Mouse (Mus musculus) embryonic facial prominence, embryonic 15.5 days (tissue): Measurements from ENCODE around the gene Mmp15. TPM values are rescaled to one million over a fixed set of nuclear protein-coding genes. Genes with fewer than 3 reads are reported as not detected.
A peak's percentile ranks its signal among the peaks of the same experiment; 100 is the strongest.
"Not testable (repeated sequence)": the region's sequence is repeated elsewhere in the genome, so short reads cannot be mapped to it uniquely, and the experiment has no call there.

Source experiments
- ATAC-seq: fragments of 200-750 bp; cut with Nextera tagmentation; 2 replicates; pipeline ENCODE4 v1.8.0; 2017; ENCODE audit warnings: low read depth, moderate TSS enrichment; ENCODE audit not compliant: insufficient number of reproducible peaks, low FRiP score, low TSS enrichment
- H3K27ac ChIP-seq: fragments of 300-500 bp; sonication (generic); replicated peaks from 2 replicates; pipeline ENCODE4 v1.5.1; 2015; ENCODE audit warnings: mild to moderate bottlenecking, inconsistent platforms
- H3K27me3 ChIP-seq: fragments of 300-500 bp; sonication (generic); 2 replicates; pipeline ENCODE4 v1.6.1; 2015; ENCODE audit warnings: inconsistent platforms
- H3K36me3 ChIP-seq: fragments of 300-500 bp; sonication (generic); 2 replicates; pipeline ENCODE4 v1.6.1; 2015; ENCODE audit warnings: mild to moderate bottlenecking, inconsistent platforms
- H3K4me1 ChIP-seq: fragments of 300-500 bp; sonication (generic); 2 replicates; pipeline ENCODE4 v1.6.1; 2015; ENCODE audit warnings: inconsistent platforms
- H3K4me2 ChIP-seq: fragments of 300-500 bp; sonication (generic); replicated peaks from 2 replicates; pipeline ENCODE4 v1.6.1; 2015; ENCODE audit warnings: mild to moderate bottlenecking, inconsistent platforms
- H3K4me3 ChIP-seq: fragments of 300-500 bp; sonication (generic); replicated peaks from 2 replicates; pipeline ENCODE4 v1.5.1; 2015; ENCODE audit warnings: mild to moderate bottlenecking, inconsistent platforms
- H3K9ac ChIP-seq: fragments of 300-500 bp; sonication (generic); 2 replicates; pipeline ENCODE4 v1.6.1; 2015; ENCODE audit warnings: inconsistent platforms
- H3K9me3 ChIP-seq: fragments of 300-500 bp; sonication (generic); replicated peaks from 2 replicates; pipeline ENCODE4 v1.6.1; 2016; ENCODE audit warnings: inconsistent platforms
- WGBS: fragments of 180-500 bp; shearing (Covaris S2); methylation state at CpG from one replicate; pipeline ENCODE4 v1.1.7; 2015; 5-methylcytosine and 5-hydroxymethylcytosine counted together
- polyA plus RNA-seq: library from polyadenylated mRNA; unstranded; fragments of >200 nt; fragmentation: Nextera tagmentation; extraction: Ambion mirVana; gene quantifications from 2 replicates; pipeline ENCODE4 v1.2.1, GENCODE M21; 2015

The Mmp15 gene
- polyA plus RNA-seq, 1 experiment from 2014 or later = 13.0 TPM

GRCm38 (mm10) chr8:95362272-95362671, 10.2 kb downstream of the Mmp15 start:
- Histone ChIP-seq H3K9ac (no peak overlapping the region), H3K4me1 (peaks cover 24% of the 10 kb centered on the region; the same call in 1 of the 2 replicates), H3K27me3 (no peaks in the 10 kb centered on the region), H3K27ac (no peak overlapping the region), H3K4me2 (no peak overlapping the region), H3K9me3 (no peaks in the 10 kb centered on the region), H3K4me3 (no peak overlapping the region), H3K36me3 (no peaks in the 10 kb centered on the region)
- ATAC-seq = no peak
- 67% methylated on average over 6 of the region's 6 CpGs for WGBS

- Histone ChIP-seq H3K4me3 (no peak overlapping the region), H3K4me1 (peaks cover 20% of the 10 kb centered on the region; the same call in 1 of the 2 replicates), H3K27me3 (no peaks in the 10 kb centered on the region), H3K9ac (no peak overlapping the region), H3K4me2 (no peak overlapping the region), H3K9me3 (no peaks in the 10 kb centered on the region), H3K27ac (no peak overlapping the region), H3K36me3 (no peaks in the 10 kb centered on the region)
- 93% methylated on average over 2 of the region's 2 CpGs for WGBS
- ATAC-seq = no peak
These were observed 11.8 kb downstream of the Mmp15 start for GRCm38 (mm10) chr8:95363849-95364248.

GRCm38 (mm10) chr8:95369581-95370326, 17.7 kb downstream of the Mmp15 start:
- Histone ChIP-seq H3K4me3 (peak overlapping the region; percentile 32), H3K9me3 (no peaks in the 10 kb centered on the region), H3K4me1 (peaks cover 22% of the 10 kb centered on the region; the same call in 1 of the 2 replicates), H3K27ac (no peak overlapping the region), H3K9ac (no peak overlapping the region), H3K4me2 (peak overlapping the region; percentile 55), H3K27me3 (no peaks in the 10 kb centered on the region), H3K36me3 (no peaks in the 10 kb centered on the region)
- 44% methylated on average over 20 of the region's 20 CpGs for WGBS
- peak; percentile 69 for ATAC-seq

GRCm38 (mm10) chr8:95373389-95374002, 21.4 kb downstream of the Mmp15 start:
- peaks cover 31% of the 10 kb centered on the region; the same call in 1 of the 2 replicates for H3K4me1 ChIP-seq
- no peak for ATAC-seq
- H3K9ac ChIP-seq = no peak overlapping the region
- H3K4me3 ChIP-seq = no peak overlapping the region
- no peaks in the 10 kb centered on the region for H3K36me3 ChIP-seq
- no peaks in the 10 kb centered on the region for H3K27me3 ChIP-seq
- no peak overlapping the region for H3K4me2 ChIP-seq
- no peaks in the 10 kb centered on the region for H3K9me3 ChIP-seq
- 64% methylated on average over 12 of the region's 12 CpGs for WGBS
- H3K27ac ChIP-seq = no peak overlapping the region

- Histone ChIP-seq H3K4me2 (no peak overlapping the region), H3K9me3 (no peaks in the 10 kb centered on the region), H3K36me3 (no peaks in the 10 kb centered on the region), H3K4me3 (no peak overlapping the region), H3K4me1 (peaks cover 23% of the 10 kb centered on the region; the same call in 1 of the 2 replicates), H3K27ac (no peak overlapping the region), H3K9ac (no peak overlapping the region), H3K27me3 (no peaks in the 10 kb centered on the region)
- no peak for ATAC-seq
- WGBS = 82% methylated on average over 3 of the region's 3 CpGs
These were observed 22.4 kb downstream of the Mmp15 start for GRCm38 (mm10) chr8:95374429-95374828.

- no peak overlapping the region for H3K4me3 ChIP-seq
- H3K27ac ChIP-seq = no peak overlapping the region
- peaks cover 16% of the 10 kb centered on the region; the same call in 1 of the 2 replicates for H3K4me1 ChIP-seq
- no peak overlapping the region for H3K4me2 ChIP-seq
- no peaks in the 10 kb centered on the region for H3K36me3 ChIP-seq
- no peak for ATAC-seq
- H3K27me3 ChIP-seq = no peaks in the 10 kb centered on the region
- no peaks in the 10 kb centered on the region for H3K9me3 ChIP-seq
- no peak overlapping the region for H3K9ac ChIP-seq
- 68% methylated on average over 7 of the region's 7 CpGs for WGBS
These were observed 23.4 kb downstream of the Mmp15 start for GRCm38 (mm10) chr8:95375374-95375930.

GRCm38 (mm10) chr8:95376309-95376999, 24.4 kb downstream of the Mmp15 start:
- no peaks in the 10 kb centered on the region for H3K27me3 ChIP-seq
- peaks cover 16% of the 10 kb centered on the region; the same call in 1 of the 2 replicates for H3K4me1 ChIP-seq
- H3K9me3 ChIP-seq = no peaks in the 10 kb centered on the region
- 74% methylated on average over 12 of the region's 12 CpGs for WGBS
- H3K4me3 ChIP-seq = no peak overlapping the region
- H3K4me2 ChIP-seq = no peak overlapping the region
- H3K9ac ChIP-seq = no peak overlapping the region
- no peak overlapping the region for H3K27ac ChIP-seq
- no peaks in the 10 kb centered on the region for H3K36me3 ChIP-seq
- ATAC-seq = no peak

- Histone ChIP-seq H3K9me3 (no peaks in the 10 kb centered on the region), H3K4me3 (no peak overlapping the region), H3K36me3 (no peaks in the 10 kb centered on the region), H3K27me3 (no peaks in the 10 kb centered on the region), H3K9ac (no peak overlapping the region), H3K27ac (no peak overlapping the region), H3K4me2 (no peak overlapping the region), H3K4me1 (peaks cover 16% of the 10 kb centered on the region; the same call in 1 of the 2 replicates)
- 85% methylated on average over 4 of the region's 4 CpGs for WGBS
- ATAC-seq = no peak; the same call in 1 of the 2 replicates
These were observed 25.0 kb downstream of the Mmp15 start for GRCm38 (mm10) chr8:95377101-95377500.

- 22% methylated on average over 7 of the region's 7 CpGs for WGBS
- ATAC-seq = peak; percentile 52
- no peak overlapping the region for H3K9ac ChIP-seq
- no peaks in the 10 kb centered on the region for H3K27me3 ChIP-seq
- H3K27ac ChIP-seq = peak overlapping the region; percentile 36; the same call in 1 of the 2 replicates
- peaks cover 12% of the 10 kb centered on the region; the same call in 1 of the 2 replicates for H3K4me1 ChIP-seq
- H3K36me3 ChIP-seq = no peaks in the 10 kb centered on the region
- H3K4me2 ChIP-seq = no peak overlapping the region
- H3K4me3 ChIP-seq = no peak overlapping the region
- no peaks in the 10 kb centered on the region for H3K9me3 ChIP-seq
These were observed 25.8 kb downstream of the Mmp15 start for GRCm38 (mm10) chr8:95377863-95378291.

GRCm38 (mm10) chr8:95378928-95379327, 26.9 kb downstream of the Mmp15 start:
- WGBS = 92% methylated on average over 11 of the region's 11 CpGs

GRCm38 (mm10) chr8:95380953-95381352, 28.9 kb downstream of the Mmp15 start:
- no peak for ATAC-seq
- Histone ChIP-seq H3K36me3 (no peaks in the 10 kb centered on the region), H3K27me3 (no peaks in the 10 kb centered on the region), H3K9me3 (no peaks in the 10 kb centered on the region), H3K4me3 (no peak overlapping the region), H3K27ac (no peak overlapping the region), H3K4me2 (no peak overlapping the region), H3K4me1 (peaks cover 8% of the 10 kb centered on the region; the same call in 1 of the 2 replicates), H3K9ac (no peak overlapping the region)

More at GRCm38 (mm10) chr8:95378928-95379327, 26.9 kb downstream of the Mmp15 start:
- not testable (repeated sequence) for H3K27ac ChIP-seq, ATAC-seq, H3K9me3 ChIP-seq, H3K9ac ChIP-seq, H3K27me3 ChIP-seq, H3K36me3 ChIP-seq, H3K4me2 ChIP-seq, H3K4me3 ChIP-seq
- H3K4me1 ChIP-seq = peaks cover 11% of the 10 kb centered on the region; the same call in 1 of the 2 replicates
